Mouse (Mus musculus): ENCODE results near the gene Vmn1r128. TPM values are rescaled to one million over a fixed set of nuclear protein-coding genes. Genes with fewer than 3 reads are reported as not detected.
"Not testable (repeated sequence)": the region's sequence is repeated elsewhere in the genome, so short reads cannot be mapped to it uniquely, and the experiment has no call there.

Gene Vmn1r128
- total RNA-seq (2021), result not detected
- long read RNA-seq, experiment 1, result 0 reads
- long read RNA-seq, experiment 2, result 0 reads

DNA sequence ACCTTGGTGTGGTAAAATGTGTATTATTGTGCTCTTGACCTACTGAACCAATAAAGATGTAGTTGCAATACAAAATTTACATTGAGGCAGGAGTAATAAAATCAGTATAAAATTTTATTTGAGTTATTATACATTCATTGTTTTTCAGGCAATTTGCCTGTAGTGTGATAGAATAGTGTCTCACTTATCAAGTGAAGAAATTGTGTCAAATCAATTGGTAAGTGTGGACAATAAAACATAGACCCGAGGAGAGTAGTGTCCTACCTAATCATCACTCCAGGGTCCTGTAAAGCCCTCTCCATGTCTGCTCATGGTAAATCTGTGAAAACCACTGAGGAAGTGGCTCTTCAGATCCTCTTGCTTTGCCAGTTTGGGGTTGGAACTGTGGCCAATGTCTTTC, at the start of gene Vmn1r128:
Gene Vmn1r128 (plus strand): TSS at position 301 of the 400 bp plus-strand sequence.
- DNase-seq, result not testable (repeated sequence)

GRCm38 (mm10) chr7:21301367-21301766, 47.8 kb upstream of the Vmn1r128 start, which contains the start of gene Vmn1r126:
Gene Vmn1r126, minus strand, starts transcription at chr7:21301467.
- not testable (repeated sequence) for DNase-seq

DNA sequence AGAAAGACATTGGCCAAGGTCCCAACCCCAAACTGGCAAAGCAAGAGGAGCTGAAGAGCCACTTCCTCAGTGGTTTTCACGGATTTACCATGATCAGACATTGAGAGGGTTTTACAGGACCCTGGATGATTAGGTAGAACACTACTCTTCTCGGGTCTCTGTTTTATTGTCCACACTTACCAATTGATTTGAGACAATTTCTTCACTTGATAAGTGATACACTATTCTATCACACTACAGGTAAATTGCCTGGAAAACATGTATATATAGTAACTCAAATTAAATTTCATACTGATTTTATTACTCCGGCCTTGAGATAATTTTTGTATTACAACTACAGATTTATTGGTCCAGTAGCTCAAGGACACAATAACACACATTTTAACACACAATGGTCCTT, 29.4 kb upstream of the Vmn1r128 start, which contains the start of gene Vmn1r127:
Gene Vmn1r127 (minus strand): TSS at position 101 of the 400 bp plus-strand sequence.
- DNase-seq, result not testable (repeated sequence)

DNA sequence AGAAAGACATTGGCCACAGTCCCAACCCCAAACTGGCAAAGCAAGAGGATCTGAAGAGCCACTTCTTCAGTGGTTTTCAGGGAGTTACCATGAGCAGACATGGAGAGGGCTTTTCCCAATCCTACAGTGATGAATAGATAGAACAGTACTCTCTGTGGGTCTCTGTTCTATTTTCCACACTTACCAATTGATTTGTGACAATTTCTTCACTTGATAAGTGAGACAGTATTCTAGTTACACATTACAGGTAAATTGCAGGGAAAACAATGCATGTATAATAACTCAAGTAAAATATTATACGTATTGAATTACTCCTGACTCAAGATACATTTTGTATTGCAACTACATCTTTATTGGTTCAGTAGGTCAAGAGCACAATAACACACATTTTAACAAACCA, 12.0 kb downstream of the Vmn1r128 start, which contains the start of gene Vmn1r129:
Gene Vmn1r129 (minus strand): TSS at position 101 of the 400 bp plus-strand sequence.
- DNase-seq, result not testable (repeated sequence)

Other genes with a start within 250 kb of the Vmn1r128 start
- not detected for gene Vmn1r122, start 215.2 kb upstream of the Vmn1r128 start, total RNA-seq (2021)
- gene Vmn1r123, start 187.2 kb upstream of the Vmn1r128 start, total RNA-seq (2021), result not detected
- not detected for gene Gm5157, start 158.9 kb upstream of the Vmn1r128 start, total RNA-seq (2021)
- gene Vmn1r124, start 88.8 kb upstream of the Vmn1r128 start, total RNA-seq (2021), result not detected
- not detected for gene Vmn1r125, start 77.2 kb upstream of the Vmn1r128 start, total RNA-seq (2021)
- not detected for gene Vmn1r126, start 47.9 kb upstream of the Vmn1r128 start, total RNA-seq (2021)
- gene Vmn1r127, start 29.5 kb upstream of the Vmn1r128 start, total RNA-seq (2021), result not detected
- not detected for gene Vmn1r129, start 11.9 kb downstream of the Vmn1r128 start, total RNA-seq (2021)
- not detected for gene Gm6882, start 83.4 kb downstream of the Vmn1r128 start, total RNA-seq (2021)
- gene Vmn1r130, start 162.4 kb downstream of the Vmn1r128 start, total RNA-seq (2021), result not detected
- not detected for gene Vmn1r131, start 196.7 kb downstream of the Vmn1r128 start, total RNA-seq (2021)